Mouse (Mus musculus) limb, embryonic 14.5 days (tissue): ENCODE data around the gene Gm26620. TPM values are rescaled to one million over a fixed set of nuclear protein-coding genes. Genes with fewer than 3 reads are reported as not detected.

ENCODE experiments used
- ATAC-seq: fragments of 200-750 bp; cut with Nextera tagmentation; 2 replicates; pipeline ENCODE4 v1.8.0; 2017; ENCODE audit warnings: low read depth, moderate number of reproducible peaks, moderate TSS enrichment; ENCODE audit not compliant: low FRiP score
- DNase-seq: peaks from one replicate; pipeline ENCODE4 v3.0.0-alpha.2; 2015; ENCODE audit warnings: low spot score
- H3K27ac ChIP-seq: fragments of 300-500 bp; sonication (generic); replicated peaks from 2 replicates; pipeline ENCODE4 v1.5.1; 2014; ENCODE audit warnings: low read depth, mild to moderate bottlenecking, low read length, moderate library complexity, mixed read lengths
- H3K27me3 ChIP-seq: fragments of 300-500 bp; sonication (generic); 2 replicates; pipeline ENCODE4 v1.6.1; 2014; ENCODE audit warnings: low read length, mixed read lengths; ENCODE audit not compliant: control insufficient read depth, insufficient read depth
- H3K36me3 ChIP-seq: fragments of 300-500 bp; sonication (generic); 2 replicates; pipeline ENCODE4 v1.6.1; 2014; ENCODE audit warnings: mild to moderate bottlenecking, low read length, moderate library complexity, mixed read lengths; ENCODE audit not compliant: control insufficient read depth, insufficient read depth
- H3K4me1 ChIP-seq: fragments of 300-500 bp; sonication (generic); 2 replicates; pipeline ENCODE4 v1.6.1; 2014; ENCODE audit warnings: antibody characterized with exemption, low read length, mixed read lengths; ENCODE audit not compliant: control insufficient read depth, insufficient read depth
- H3K4me2 ChIP-seq: fragments of 300-500 bp; sonication (generic); replicated peaks from 2 replicates; pipeline ENCODE4 v1.6.1; 2014; ENCODE audit warnings: low read depth, mild to moderate bottlenecking, low read length, moderate library complexity; ENCODE audit not compliant: severe bottlenecking
- H3K4me3 ChIP-seq: fragments of 300-500 bp; sonication (generic); replicated peaks from 2 replicates; pipeline ENCODE4 v1.5.1; 2014; ENCODE audit warnings: low read length
- H3K9ac ChIP-seq: fragments of 300-500 bp; sonication (generic); 2 replicates; pipeline ENCODE4 v1.6.1; 2014; ENCODE audit warnings: mild to moderate bottlenecking, low read depth, low read length, moderate library complexity; ENCODE audit not compliant: severe bottlenecking
- H3K9me3 ChIP-seq: fragments of 300-500 bp; sonication (generic); 2 replicates; pipeline ENCODE4 v1.6.1; 2016; ENCODE audit warnings: low read length; ENCODE audit not compliant: control insufficient read depth
- POLR2A ChIP-seq: fragments of 200-500 bp; IDR thresholded peaks from 2 replicates; pipeline ENCODE4 v1.8.0; 2012; ENCODE audit warnings: inconsistent platforms, mild to moderate bottlenecking, moderate library complexity, borderline replicate concordance; ENCODE audit not compliant: insufficient read depth, insufficient read length; ENCODE audit errors: extremely low read depth
- WGBS: fragments of 180-500 bp; shearing (Covaris S2); extraction: QIAGEN DNeasy Blood & Tissue Kit; methylation state at CpG from one replicate; pipeline ENCODE4 v1.1.7; 2014; 5-methylcytosine and 5-hydroxymethylcytosine counted together
- polyA plus RNA-seq, 2 experiments: library from polyadenylated mRNA; depleted of rRNA in 1 of 2; stranded (reverse) in 1 of 2; unstranded in 1 of 2; fragments of >200 nt; fragmentation: Nextera tagmentation in 1 of 2; extraction: Ambion mirVana in 1 of 2; gene quantifications; 2 replicates each; pipeline versions ENCODE4 v1.2.1 to v1.2.3; 2012 to 2014

Gene Gm26620
- polyA plus RNA-seq, 2 experiments, result 0.78 to 0.91 TPM

- WGBS, result 65% methylated on average over 5 of the region's 5 CpGs
- no peak for TF ChIP-seq POLR2A
- no peak overlapping the region for H3K9ac ChIP-seq
Observed at GRCm38 (mm10) chr1:170915657-170916056, 30.8 kb downstream of the Gm26620 start.

GRCm38 (mm10) chr1:170919308-170919707 lies 34.4 kb downstream of the Gm26620 start:
- ATAC-seq (no peak), DNase-seq (no peak)
- H3K9me3 ChIP-seq, result no peaks in the 10 kb centered on the region
- no peaks in the 10 kb centered on the region for H3K4me1 ChIP-seq
- no peak overlapping the region for H3K4me3 ChIP-seq
- WGBS, result 94% methylated on average over 8 of the region's 8 CpGs
- no peak overlapping the region for H3K4me2 ChIP-seq
- no peak overlapping the region for H3K27ac ChIP-seq
- H3K36me3 ChIP-seq, result no peaks in the 10 kb centered on the region
- no peaks in the 10 kb centered on the region for H3K27me3 ChIP-seq
- no peak overlapping the region for H3K9ac ChIP-seq
- TF ChIP-seq POLR2A, result no peak

More at GRCm38 (mm10) chr1:170915657-170916056, 30.8 kb downstream of the Gm26620 start:
- H3K27ac ChIP-seq, result no peak overlapping the region
- H3K27me3 ChIP-seq, result no peaks in the 10 kb centered on the region
- no peak for DNase-seq
- no peaks in the 10 kb centered on the region for H3K4me1 ChIP-seq
- H3K4me3 ChIP-seq, result no peak overlapping the region
- no peak overlapping the region for H3K4me2 ChIP-seq
- no peaks in the 10 kb centered on the region for H3K36me3 ChIP-seq
- no peak for ATAC-seq
- no peaks in the 10 kb centered on the region for H3K9me3 ChIP-seq

- no peaks in the 10 kb centered on the region for H3K9me3 ChIP-seq
- no peaks in the 10 kb centered on the region for H3K27me3 ChIP-seq
- H3K27ac ChIP-seq, result no peak overlapping the region
- H3K4me2 ChIP-seq, result no peak overlapping the region
- no peaks in the 10 kb centered on the region for H3K4me1 ChIP-seq
- H3K9ac ChIP-seq, result no peak overlapping the region
- no peak for DNase-seq
- TF ChIP-seq POLR2A, result no peak
- no peak overlapping the region for H3K4me3 ChIP-seq
- no peak for ATAC-seq
- no peaks in the 10 kb centered on the region for H3K36me3 ChIP-seq
- WGBS, result 81% methylated on average over 6 of the region's 6 CpGs
Observed at GRCm38 (mm10) chr1:170924485-170924884, 39.6 kb downstream of the Gm26620 start.

- 57% methylated on average over 6 of the region's 6 CpGs for WGBS
- DNase-seq, result no peak
- no peak for ATAC-seq
- no peaks in the 10 kb centered on the region for H3K36me3 ChIP-seq
- no peaks in the 10 kb centered on the region for H3K27me3 ChIP-seq
- no peak overlapping the region for H3K4me3 ChIP-seq
- no peak overlapping the region for H3K27ac ChIP-seq
- TF ChIP-seq POLR2A, result no peak
- no peaks in the 10 kb centered on the region for H3K9me3 ChIP-seq
- H3K4me2 ChIP-seq, result no peak overlapping the region
- H3K4me1 ChIP-seq, result no peaks in the 10 kb centered on the region
- no peak overlapping the region for H3K9ac ChIP-seq
Observed at GRCm38 (mm10) chr1:170926941-170927340, 42.1 kb downstream of the Gm26620 start.

GRCm38 (mm10) chr1:170927378-170927777 lies 42.5 kb downstream of the Gm26620 start, which contains the start of gene Fcrla:
Gene Fcrla (minus strand): TSS chr1:170927583.
- Histone ChIP-seq H3K36me3 (no peaks in the 10 kb centered on the region), H3K9ac (no peak within 1 kb of the TSS), H3K4me2 (no peak within 1 kb of the TSS), H3K4me3 (no peak within 1 kb of the TSS), H3K4me1 (no peaks in the 10 kb centered on the region), H3K9me3 (no peaks in the 10 kb centered on the region), H3K27me3 (no peaks in the 10 kb centered on the region), H3K27ac (no peak within 1 kb of the TSS)
- ATAC-seq, result no peak
- TF ChIP-seq POLR2A, result no peak
- 88% methylated on average over 3 of the region's 3 CpGs for WGBS
- DNase-seq, result no peak

- no peaks in the 10 kb centered on the region for H3K4me1 ChIP-seq
- no peaks in the 10 kb centered on the region for H3K9me3 ChIP-seq
- no peak overlapping the region for H3K4me3 ChIP-seq
- no peak for DNase-seq
- no peak overlapping the region for H3K27ac ChIP-seq
- TF ChIP-seq POLR2A, result no peak
- no peak overlapping the region for H3K9ac ChIP-seq
- no peak for ATAC-seq
- 75% methylated on average over 2 of the region's 2 CpGs for WGBS
- no peaks in the 10 kb centered on the region for H3K27me3 ChIP-seq
- H3K36me3 ChIP-seq, result no peaks in the 10 kb centered on the region
- H3K4me2 ChIP-seq, result no peak overlapping the region
Observed at GRCm38 (mm10) chr1:170928467-170928866, 43.6 kb downstream of the Gm26620 start.
